Mouse (Mus musculus): ENCODE results near the gene Mecom. TPM values are rescaled to one million over a fixed set of nuclear protein-coding genes. Genes with fewer than 3 reads are reported as not detected.

The Mecom gene
- polyA plus RNA-seq, 1 experiment from 2014 or later, result 22.4 TPM

DNA sequence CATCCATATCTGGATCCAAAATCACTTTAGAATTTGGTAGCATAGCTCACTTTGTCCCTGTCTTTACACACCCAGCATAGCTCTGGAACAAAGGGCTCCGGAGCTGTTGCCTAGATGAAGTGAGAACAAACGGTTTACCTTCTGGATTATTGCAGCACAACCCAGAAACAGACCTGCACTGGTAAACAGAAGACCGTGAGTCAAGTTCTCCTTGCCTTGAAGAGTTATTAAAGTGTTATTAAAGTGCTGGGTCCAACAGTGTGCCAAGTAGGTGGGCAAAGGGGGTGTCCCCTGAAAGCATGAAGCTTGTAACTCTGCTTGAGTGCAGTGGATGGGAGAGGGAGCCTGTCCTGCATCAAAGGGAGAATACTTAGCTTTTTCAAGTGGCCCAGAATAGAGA is 563.4 kb downstream of the Mecom start:
- no peak for ATAC-seq (ENCODE audit: extremely low read depth, insufficient number of reproducible peaks, low FRiP score, low TSS enrichment)
- H3K9me3 ChIP-seq, result no peaks in the 10 kb centered on the region
- no peak overlapping the region for H3K27ac ChIP-seq (replicated peaks)
- no peak overlapping the region for H3K4me3 ChIP-seq
- 74% methylated on average over 3 of the region's 3 CpGs for WGBS
- H3K9ac ChIP-seq, result no peak overlapping the region
- H3K27me3 ChIP-seq (replicated peaks), result no peaks in the 10 kb centered on the region
- H3K4me2 ChIP-seq, result no peak overlapping the region
- H3K4me1 ChIP-seq, result peaks cover 16% of the 10 kb centered on the region
- peaks cover 53% of the 10 kb centered on the region for H3K36me3 ChIP-seq

DNA sequence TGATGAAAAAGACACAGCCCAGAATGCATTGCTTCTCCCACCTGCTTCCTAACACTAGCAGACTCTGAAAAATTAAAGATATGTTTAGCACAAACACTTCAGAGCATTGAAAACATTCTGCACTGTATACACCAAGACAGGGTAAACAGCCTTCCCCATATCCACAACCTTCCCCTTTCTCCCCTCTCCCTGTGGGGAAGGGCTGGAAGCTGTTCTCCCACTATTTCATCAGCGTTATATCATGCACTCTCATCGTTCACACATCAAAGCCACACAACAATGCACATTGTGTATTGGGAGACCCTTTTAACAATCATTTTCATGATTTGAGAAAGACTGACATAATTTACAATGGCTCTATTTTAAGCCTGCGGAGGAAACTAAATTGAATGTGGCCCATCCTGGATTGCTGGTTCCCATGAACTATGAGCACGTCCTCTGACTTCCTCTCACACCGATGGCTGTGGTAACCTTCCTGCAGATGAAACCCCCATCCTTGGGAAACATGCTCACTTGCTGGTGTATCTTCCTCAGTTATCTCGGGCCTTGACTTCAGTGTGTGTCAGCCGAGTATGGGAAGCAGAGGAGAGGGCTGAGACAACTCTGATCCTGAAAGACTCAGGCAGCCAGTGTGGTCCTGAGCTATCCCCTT is 566.4 kb downstream of the Mecom start:
- WGBS, result 52% methylated on average over 7 of the region's 7 CpGs
- H3K27me3 ChIP-seq (replicated peaks), result no peaks in the 10 kb centered on the region
- no peak overlapping the region for H3K9ac ChIP-seq
- no peak overlapping the region for H3K27ac ChIP-seq (replicated peaks)
- peaks cover 55% of the 10 kb centered on the region for H3K36me3 ChIP-seq
- H3K4me1 ChIP-seq, result peaks cover 21% of the 10 kb centered on the region
- H3K4me3 ChIP-seq, result no peak overlapping the region
- H3K9me3 ChIP-seq, result no peaks in the 10 kb centered on the region
- no peak overlapping the region for H3K4me2 ChIP-seq
- ATAC-seq (ENCODE audit: extremely low read depth, insufficient number of reproducible peaks, low FRiP score, low TSS enrichment), result no peak

DNA sequence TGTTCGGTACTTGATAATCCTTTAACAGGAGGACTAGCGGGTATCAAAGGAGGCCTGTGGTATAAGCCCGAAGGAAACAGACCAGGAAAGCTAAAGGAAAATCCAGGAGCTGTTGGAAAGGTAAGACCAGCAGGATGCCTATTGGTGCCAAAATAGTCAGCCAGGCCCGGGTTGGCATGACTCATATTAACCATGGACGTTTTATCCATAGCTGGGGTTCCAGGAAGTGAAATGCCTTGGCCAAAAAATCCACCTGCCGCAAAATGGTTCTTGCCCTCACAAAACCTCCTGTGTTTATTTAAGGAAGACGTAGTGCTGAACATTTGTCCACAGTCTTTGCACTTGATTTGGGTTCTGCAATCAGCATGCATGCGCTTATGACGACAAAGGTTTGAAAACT is 567.3 kb downstream of the Mecom start:
- Histone ChIP-seq H3K9ac (no peak overlapping the region), H3K27me3 (replicated peaks) (no peaks in the 10 kb centered on the region), H3K36me3 (peaks cover 50% of the 10 kb centered on the region), H3K4me3 (no peak overlapping the region), H3K9me3 (no peaks in the 10 kb centered on the region), H3K27ac (replicated peaks) (no peak overlapping the region), H3K4me2 (no peak overlapping the region), H3K4me1 (peaks cover 22% of the 10 kb centered on the region)
- ATAC-seq (ENCODE audit: extremely low read depth, insufficient number of reproducible peaks, low FRiP score, low TSS enrichment), result no peak
- 73% methylated on average over 9 of the region's 9 CpGs for WGBS

DNA sequence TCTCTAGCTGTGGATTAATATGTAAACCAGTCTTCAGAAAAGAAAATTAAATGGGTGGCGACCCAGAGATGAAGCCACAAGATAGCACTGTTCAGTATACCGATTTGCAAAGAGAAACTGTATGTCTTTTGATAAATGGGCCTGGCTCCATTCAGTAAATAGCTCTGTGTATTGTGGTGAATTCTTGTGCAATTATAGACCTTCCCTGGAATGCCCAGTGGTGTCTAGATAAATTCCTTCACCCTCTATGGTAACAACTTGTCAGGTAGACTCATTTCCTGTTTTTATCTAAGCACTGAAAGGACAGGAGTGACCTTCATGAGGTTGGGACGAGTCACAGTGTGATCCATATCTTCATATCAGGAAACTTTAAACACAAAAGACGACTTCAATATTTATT is 571.2 kb downstream of the Mecom start:
- 32% methylated on average over 4 of the region's 4 CpGs for WGBS
- no peak for ATAC-seq (ENCODE audit: extremely low read depth, insufficient number of reproducible peaks, low FRiP score, low TSS enrichment)
- H3K4me1 ChIP-seq, result peaks cover 13% of the 10 kb centered on the region
- H3K4me3 ChIP-seq, result no peak overlapping the region
- no peaks in the 10 kb centered on the region for H3K27me3 ChIP-seq (replicated peaks)
- no peak overlapping the region for H3K9ac ChIP-seq
- H3K27ac ChIP-seq (replicated peaks), result no peak overlapping the region
- peaks cover 53% of the 10 kb centered on the region for H3K36me3 ChIP-seq
- H3K9me3 ChIP-seq, result no peaks in the 10 kb centered on the region
- no peak overlapping the region for H3K4me2 ChIP-seq

DNA sequence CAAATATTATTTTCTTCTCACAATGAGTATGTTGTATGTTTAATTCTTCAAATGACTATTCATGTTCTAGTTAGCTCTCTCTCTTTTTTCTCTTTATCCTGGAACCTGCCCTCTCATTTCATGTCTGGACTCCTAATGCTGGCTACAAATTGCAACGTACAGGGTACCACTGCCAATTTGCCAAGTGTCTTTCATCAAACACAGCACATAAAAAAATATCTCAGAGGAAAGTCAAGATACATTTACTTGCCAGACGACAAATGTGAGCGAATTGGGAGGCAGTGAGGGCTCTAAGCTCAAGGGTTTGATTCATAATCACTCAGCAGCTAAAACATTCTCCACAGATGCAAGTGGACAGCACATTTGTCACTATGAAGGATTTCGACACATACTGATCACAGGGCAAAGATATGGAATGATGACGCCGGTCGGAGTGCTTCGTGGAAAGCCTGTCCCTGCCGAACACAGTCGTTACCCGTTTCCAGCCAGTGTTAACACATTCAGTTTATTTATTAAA is 579.3 kb downstream of the Mecom start:
- ATAC-seq (ENCODE audit: extremely low read depth, insufficient number of reproducible peaks, low FRiP score, low TSS enrichment), result no peak

DNA sequence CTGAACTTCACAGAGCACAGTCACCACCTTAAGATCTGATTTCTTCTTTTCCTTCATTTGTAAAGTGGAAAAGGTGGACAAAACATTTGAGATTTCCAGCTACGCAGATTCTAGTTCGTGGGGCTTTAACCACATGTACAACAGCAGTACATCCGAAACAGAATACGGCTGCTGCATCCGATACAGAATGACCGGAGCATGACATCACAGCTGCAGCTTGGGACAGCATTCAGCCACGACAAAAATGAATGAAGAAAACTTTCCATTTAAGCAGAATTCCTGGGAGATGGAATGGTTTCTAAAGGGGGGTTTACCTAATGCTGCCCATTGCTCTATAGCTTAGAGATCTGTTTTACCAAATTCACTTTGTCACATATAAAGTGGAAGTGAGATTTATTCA is 583.9 kb downstream of the Mecom start:
- no peak overlapping the region for H3K4me3 ChIP-seq
- H3K9ac ChIP-seq, result no peak overlapping the region
- H3K4me1 ChIP-seq, result peaks cover 5% of the 10 kb centered on the region; the same call in 1 of the 2 replicates
- H3K27ac ChIP-seq (replicated peaks), result no peak overlapping the region
- ATAC-seq (ENCODE audit: extremely low read depth, insufficient number of reproducible peaks, low FRiP score, low TSS enrichment), result no peak
- WGBS, result 74% methylated on average over 7 of the region's 7 CpGs
- no peaks in the 10 kb centered on the region for H3K9me3 ChIP-seq
- no peaks in the 10 kb centered on the region for H3K27me3 ChIP-seq (replicated peaks)
- H3K36me3 ChIP-seq, result peaks cover 51% of the 10 kb centered on the region
- no peak overlapping the region for H3K4me2 ChIP-seq

More for the DNA sequence above, 579.3 kb downstream of the Mecom start:
- Histone ChIP-seq H3K4me1 (peaks cover 5% of the 10 kb centered on the region; the same call in 1 of the 2 replicates), H3K36me3 (peaks cover 35% of the 10 kb centered on the region), H3K9ac (no peak overlapping the region), H3K4me2 (peak overlapping the region; percentile 38), H3K27me3 (replicated peaks) (no peaks in the 10 kb centered on the region), H3K27ac (replicated peaks) (no peak overlapping the region), H3K9me3 (no peaks in the 10 kb centered on the region), H3K4me3 (no peak overlapping the region)
- WGBS, result 39% methylated on average over 11 of the region's 11 CpGs

DNA sequence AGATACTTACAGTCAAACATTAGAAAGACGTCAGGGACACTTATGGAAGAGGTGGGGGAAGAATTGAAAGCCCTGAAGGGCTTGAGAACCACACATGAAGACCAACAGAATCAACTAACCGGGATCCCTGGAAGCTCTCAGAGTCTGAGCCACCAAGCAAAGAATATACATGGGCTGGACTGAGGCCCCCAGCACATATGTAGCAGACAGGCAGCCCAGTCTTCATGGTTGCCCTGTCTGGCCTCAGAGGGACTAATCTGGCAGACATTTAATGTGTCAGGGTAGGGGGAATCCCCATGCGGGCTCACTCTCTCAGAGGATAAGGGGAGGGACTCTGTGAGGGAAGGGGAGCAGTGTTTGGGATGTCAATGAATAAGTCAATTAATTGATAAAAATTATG is 584.4 kb downstream of the Mecom start:
- WGBS, result 66% methylated on average over 3 of the region's 3 CpGs
- H3K4me3 ChIP-seq, result no peak overlapping the region
- H3K9ac ChIP-seq, result no peak overlapping the region
- H3K27ac ChIP-seq (replicated peaks), result no peak overlapping the region
- peaks cover 2% of the 10 kb centered on the region; the same call in 1 of the 2 replicates for H3K4me1 ChIP-seq
- H3K9me3 ChIP-seq, result no peaks in the 10 kb centered on the region
- no peak for ATAC-seq (ENCODE audit: extremely low read depth, insufficient number of reproducible peaks, low FRiP score, low TSS enrichment)
- H3K4me2 ChIP-seq, result no peak overlapping the region
- H3K36me3 ChIP-seq, result peaks cover 51% of the 10 kb centered on the region
- no peaks in the 10 kb centered on the region for H3K27me3 ChIP-seq (replicated peaks)

DNA sequence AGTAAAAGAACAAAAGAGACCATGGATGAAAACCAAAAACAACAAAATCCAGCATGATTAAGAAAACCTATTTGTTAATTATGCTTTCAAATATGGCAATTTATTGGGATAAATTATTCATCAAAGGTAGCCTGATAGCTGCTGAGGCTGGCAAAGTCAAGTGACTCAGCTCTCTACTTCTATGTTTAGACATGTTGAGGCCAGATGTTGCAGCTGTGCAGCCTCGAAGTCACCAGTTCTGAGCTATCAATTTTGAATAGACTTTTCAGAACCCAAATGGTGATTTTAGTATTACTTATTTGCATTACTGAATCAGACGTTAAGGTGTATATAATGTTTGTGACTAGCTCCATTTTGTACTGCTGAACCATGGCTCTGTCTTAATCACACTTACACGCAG is 588.8 kb downstream of the Mecom start:
- no peak for ATAC-seq (ENCODE audit: extremely low read depth, insufficient number of reproducible peaks, low FRiP score, low TSS enrichment)
- Histone ChIP-seq H3K27me3 (replicated peaks) (no peaks in the 10 kb centered on the region), H3K4me3 (no peak overlapping the region), H3K27ac (replicated peaks) (no peak overlapping the region), H3K4me2 (no peak overlapping the region), H3K9ac (no peak overlapping the region), H3K9me3 (no peaks in the 10 kb centered on the region), H3K36me3 (peaks cover 52% of the 10 kb centered on the region), H3K4me1 (peaks cover 3% of the 10 kb centered on the region; the same call in 1 of the 2 replicates)
- 69% methylated on average over 3 of the region's 3 CpGs for WGBS

DNA sequence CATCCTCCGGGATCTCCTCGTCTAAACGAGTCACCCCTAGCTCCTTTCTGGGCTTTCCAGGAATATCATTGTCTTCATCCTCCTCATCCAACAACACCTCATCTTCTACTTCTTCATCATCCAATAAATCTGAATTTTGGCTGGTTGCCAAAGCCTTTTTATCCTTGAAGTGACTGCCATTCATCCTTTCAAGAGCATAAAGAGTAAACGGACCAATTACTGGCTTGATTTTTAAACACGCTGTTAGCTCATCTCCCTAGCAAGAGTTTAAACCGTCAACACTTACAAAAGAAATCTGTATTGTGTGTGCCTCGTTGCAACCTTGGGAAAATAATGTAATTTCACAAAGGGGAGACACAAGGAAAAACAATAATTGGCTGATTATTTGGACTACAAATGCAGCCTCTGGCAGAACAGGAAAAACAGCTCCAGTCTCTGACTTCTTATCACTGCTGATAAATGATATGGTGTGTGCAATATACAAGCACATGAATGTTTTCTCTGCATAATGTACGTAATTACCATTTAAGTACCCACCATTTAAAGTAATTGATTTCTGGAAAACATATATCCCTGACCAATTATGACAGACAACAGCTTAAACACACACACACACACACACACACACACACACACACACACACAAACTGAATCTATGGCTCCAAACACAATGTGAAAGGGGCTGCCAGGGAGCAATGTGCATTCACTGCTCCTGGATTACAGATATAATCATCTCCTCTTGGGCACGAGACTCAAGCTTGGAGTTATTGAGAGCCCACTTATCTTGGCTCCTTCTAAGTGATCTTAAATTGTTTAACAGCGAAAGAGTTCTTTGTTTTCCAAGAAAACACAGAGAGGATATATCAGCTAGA is 590.2 kb downstream of the Mecom start:
- H3K9ac ChIP-seq, result no peak overlapping the region
- 63% methylated on average over 10 of the region's 10 CpGs for WGBS
- no peak overlapping the region; the same call in 1 of the 2 replicates for H3K27ac ChIP-seq (replicated peaks)
- no peaks in the 10 kb centered on the region for H3K9me3 ChIP-seq
- no peak overlapping the region for H3K4me3 ChIP-seq
- H3K4me2 ChIP-seq, result no peak overlapping the region
- peaks cover 3% of the 10 kb centered on the region; the same call in 1 of the 2 replicates for H3K4me1 ChIP-seq
- H3K27me3 ChIP-seq (replicated peaks), result no peaks in the 10 kb centered on the region
- H3K36me3 ChIP-seq, result peaks cover 49% of the 10 kb centered on the region
- no peak for ATAC-seq (ENCODE audit: extremely low read depth, insufficient number of reproducible peaks, low FRiP score, low TSS enrichment)

DNA sequence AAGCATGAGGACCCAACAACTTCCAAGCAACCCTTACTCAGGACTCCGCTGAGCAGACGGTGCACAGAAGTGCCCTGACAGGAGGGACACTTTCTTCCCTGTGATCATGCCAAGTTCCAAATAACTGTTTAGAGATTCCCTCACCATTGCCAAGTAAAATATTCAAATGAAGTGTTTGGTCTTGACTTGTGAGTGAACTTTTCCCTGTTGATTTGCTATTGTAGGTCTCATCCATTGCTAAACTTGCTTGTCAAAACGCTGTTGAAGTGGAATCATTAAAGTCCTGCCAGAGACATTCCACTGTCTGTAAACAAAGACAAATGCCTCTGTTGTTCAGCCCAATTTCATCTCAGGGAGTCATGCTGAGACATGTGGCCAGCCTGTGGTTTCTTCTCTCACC is 594.5 kb downstream of the Mecom start:
- Histone ChIP-seq H3K27me3 (replicated peaks) (no peaks in the 10 kb centered on the region), H3K4me3 (no peak overlapping the region), H3K9ac (no peak overlapping the region), H3K4me2 (no peak overlapping the region), H3K9me3 (no peaks in the 10 kb centered on the region), H3K4me1 (peaks cover 3% of the 10 kb centered on the region; the same call in 1 of the 2 replicates), H3K27ac (replicated peaks) (no peak overlapping the region), H3K36me3 (peaks cover 42% of the 10 kb centered on the region)
- no peak for ATAC-seq (ENCODE audit: extremely low read depth, insufficient number of reproducible peaks, low FRiP score, low TSS enrichment)
- WGBS, result 65% methylated on average over 3 of the region's 3 CpGs

DNA sequence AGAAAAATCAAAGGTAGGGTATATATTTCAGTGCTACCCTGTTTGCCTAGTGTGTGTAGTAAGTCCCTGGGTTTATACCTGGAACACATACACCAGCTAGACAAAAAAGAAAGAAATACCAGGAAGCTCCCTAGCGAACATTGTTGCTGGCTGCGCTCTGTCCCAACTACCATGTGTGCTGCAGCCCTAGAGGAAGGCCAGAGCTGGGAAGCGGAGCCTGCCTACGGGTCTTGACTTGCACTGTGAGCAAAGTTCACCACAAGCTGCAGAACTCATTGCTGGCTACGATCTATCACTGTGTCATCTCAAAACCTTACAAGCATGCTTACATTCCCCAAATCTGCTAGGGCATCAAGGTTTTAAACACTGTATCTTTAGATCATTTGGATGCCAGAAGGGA is 597.0 kb downstream of the Mecom start:
- 81% methylated on average over 5 of the region's 5 CpGs for WGBS

More for the DNA sequence above, 597.0 kb downstream of the Mecom start:
- Histone ChIP-seq H3K9me3 (no peaks in the 10 kb centered on the region), H3K9ac (no peak overlapping the region), H3K4me2 (no peak overlapping the region), H3K27ac (replicated peaks) (no peak overlapping the region), H3K36me3 (peaks cover 29% of the 10 kb centered on the region), H3K27me3 (replicated peaks) (no peaks in the 10 kb centered on the region), H3K4me3 (no peak overlapping the region), H3K4me1 (no peaks in the 10 kb centered on the region)
- no peak for ATAC-seq (ENCODE audit: extremely low read depth, insufficient number of reproducible peaks, low FRiP score, low TSS enrichment)

All from heart, embryonic 13.5 days (tissue).